Mouse (Mus musculus) layer of hippocampus, adult 2 months (tissue): ENCODE measurements at regions not wholly inside any gene's neighbourhood (a gene's known extent, or its start where the extent isn't known, plus 50 kb on each side); places are given as distances from the start of the nearest gene placed in this dataset.

Experiments
- DNase-seq, 2 experiments: peaks; one replicate each; pipeline ENCODE4 v3.0.0; 2022; ENCODE audit warnings: low spot score in 2 of 2
- H3K27ac ChIP-seq: fragments of 200-600 bp; 2 replicates; pipeline ENCODE4 v1.8.1; 2022
- H3K4me3 ChIP-seq: fragments of 200-600 bp; 2 replicates; pipeline ENCODE4 v1.8.1; 2022; ENCODE audit warnings: mild to moderate bottlenecking
- CTCF ChIP-seq: fragments of 200-600 bp; conservative IDR thresholded peaks from 2 replicates; pipeline ENCODE4 v1.8.1; 2022; ENCODE audit warnings: antibody characterized with exemption, mild to moderate bottlenecking, moderate library complexity

DNA sequence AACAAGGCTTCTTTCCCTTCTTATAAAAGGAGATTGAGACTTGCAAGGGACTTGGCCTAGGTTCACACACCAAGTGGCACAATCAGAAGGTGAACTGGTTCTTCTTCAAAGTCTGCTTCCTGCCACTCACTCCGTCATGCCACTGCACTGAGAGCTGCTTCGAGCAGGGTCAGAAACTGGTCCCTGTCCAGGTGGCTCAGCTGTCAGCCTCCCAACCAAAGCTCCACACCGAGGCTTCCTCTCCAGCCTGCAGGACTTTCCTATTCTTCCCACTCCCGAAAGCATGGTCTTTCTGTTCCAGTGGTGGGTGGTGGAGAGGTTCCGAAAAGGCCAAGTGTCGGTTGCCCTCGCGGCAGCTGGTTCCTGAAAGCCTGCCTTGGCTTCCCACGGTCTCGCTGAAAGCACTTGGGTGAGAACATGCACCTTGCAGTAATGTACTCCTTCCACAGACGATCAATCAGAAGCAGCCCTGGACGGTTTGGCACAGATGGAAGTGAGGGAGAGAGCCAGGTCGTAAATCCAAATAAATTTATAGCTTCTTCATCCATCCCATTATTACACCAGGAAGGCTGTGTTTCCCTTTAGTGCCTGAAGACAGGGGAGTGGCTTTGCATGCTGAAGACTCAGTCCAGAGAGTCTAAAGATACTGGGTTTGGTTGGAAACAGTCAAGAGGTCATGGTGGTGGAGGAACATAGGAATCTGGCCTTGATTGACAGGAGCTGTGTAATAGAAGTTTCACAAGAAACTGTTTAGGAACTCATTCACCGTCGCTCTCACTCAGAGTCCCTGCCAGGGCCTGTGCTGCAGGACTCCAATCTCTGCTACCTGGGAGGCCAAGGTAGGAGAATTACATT is 306.1 kb upstream of the 4930535I16Rik start:
- no peak for TF ChIP-seq CTCF
- no peak for DNase-seq
- no peak overlapping the region for H3K4me3 ChIP-seq

DNA sequence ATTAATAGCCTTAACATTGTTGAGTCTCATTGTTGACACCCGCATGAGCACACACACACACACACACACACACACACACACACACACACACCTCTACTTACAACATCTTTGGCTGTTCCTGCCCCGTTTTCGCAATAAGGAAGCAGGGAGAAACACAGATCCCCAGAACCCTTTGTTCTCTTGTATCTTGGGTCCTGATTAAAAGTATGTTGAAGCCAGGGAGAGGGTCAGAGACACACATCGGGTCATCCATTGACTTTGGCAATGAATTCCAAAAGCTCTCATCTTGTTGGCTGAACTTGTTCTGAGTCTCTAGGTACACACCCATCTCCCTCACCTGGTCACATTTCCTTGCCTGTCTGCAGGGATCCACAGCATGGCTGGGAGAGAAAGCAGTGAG is 303.9 kb upstream of the 4930535I16Rik start:
- TF ChIP-seq CTCF, result no peak

More for the DNA sequence above, 306.1 kb upstream of the 4930535I16Rik start:
- H3K27ac ChIP-seq, result no peak overlapping the region

DNA sequence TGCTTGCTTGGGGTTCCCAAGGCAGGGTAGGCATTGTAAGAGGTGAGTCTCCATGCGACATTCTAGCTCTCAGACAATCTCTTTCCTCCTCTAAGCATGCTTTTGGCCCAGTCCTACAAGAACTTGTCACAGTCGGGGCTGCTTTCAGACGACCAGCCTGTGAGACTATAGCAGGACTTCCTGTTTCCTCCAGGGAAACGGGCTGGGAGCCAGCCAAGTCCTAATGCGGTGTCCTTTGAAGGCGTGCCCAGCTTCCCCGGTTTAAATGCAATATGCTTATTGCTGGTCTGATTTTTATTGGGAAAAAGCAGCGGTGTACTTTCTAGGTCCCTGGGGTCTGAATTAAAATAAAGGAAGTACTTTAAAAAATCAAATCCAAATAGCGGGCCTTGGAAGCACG is 299.4 kb upstream of the 4930535I16Rik start:
- no peak overlapping the region for H3K4me3 ChIP-seq
- TF ChIP-seq CTCF, result no peak
- peak in 1 of 2 experiments; percentile 22 for DNase-seq
- H3K27ac ChIP-seq, result 0 out of 2 replicates have a peak overlapping the region, but pooled peaks have one; percentile 21

More for the DNA sequence above, 303.9 kb upstream of the 4930535I16Rik start:
- no peak overlapping the region for H3K4me3 ChIP-seq
- no peak overlapping the region for H3K27ac ChIP-seq
- DNase-seq, result no peak

DNA sequence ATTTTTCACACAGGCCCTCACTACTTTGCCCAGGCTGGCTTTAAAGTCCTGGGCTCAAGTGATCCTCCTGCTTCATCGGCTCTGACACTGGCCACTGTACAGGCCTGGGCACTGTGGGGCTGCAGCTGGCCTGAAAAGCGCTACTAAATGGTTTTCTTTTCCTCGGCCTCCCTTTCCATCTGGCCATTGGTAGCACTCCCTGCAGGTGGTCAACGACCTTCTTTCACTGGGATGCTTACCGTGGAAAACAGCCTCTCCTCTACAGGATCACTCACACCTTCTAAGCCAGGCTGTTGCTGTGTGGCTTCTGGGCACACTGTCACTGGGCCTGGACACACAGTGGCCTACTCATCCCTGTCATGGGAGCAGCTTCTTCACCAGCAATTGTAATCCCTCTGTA is 298.5 kb upstream of the 4930535I16Rik start:
- Histone ChIP-seq H3K4me3 (no peak overlapping the region), H3K27ac (no peak overlapping the region)
- no peak for TF ChIP-seq CTCF
- DNase-seq, result no peak

DNA sequence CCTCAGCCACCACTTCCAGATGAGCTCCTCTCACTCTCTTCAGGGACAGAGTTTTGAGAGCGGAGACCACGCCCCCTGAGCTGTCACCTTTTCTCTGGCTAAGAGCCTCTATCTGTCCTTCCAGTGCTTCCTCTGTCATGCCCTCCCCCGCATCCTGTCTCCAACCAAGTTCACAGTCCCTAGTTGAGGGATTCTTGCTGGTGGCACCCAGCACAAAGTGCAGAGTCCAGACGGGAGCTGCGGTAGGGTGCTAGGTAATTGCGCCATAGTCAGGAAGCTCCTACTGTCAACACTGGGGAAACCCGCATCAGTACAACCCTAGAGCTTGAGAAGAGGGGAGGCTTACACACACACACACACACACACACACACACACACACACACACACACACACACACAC is 297.3 kb upstream of the 4930535I16Rik start:
- no peak for TF ChIP-seq CTCF
- Histone ChIP-seq H3K4me3 (no peak overlapping the region), H3K27ac (no peak overlapping the region)
- DNase-seq, result no peak

DNA sequence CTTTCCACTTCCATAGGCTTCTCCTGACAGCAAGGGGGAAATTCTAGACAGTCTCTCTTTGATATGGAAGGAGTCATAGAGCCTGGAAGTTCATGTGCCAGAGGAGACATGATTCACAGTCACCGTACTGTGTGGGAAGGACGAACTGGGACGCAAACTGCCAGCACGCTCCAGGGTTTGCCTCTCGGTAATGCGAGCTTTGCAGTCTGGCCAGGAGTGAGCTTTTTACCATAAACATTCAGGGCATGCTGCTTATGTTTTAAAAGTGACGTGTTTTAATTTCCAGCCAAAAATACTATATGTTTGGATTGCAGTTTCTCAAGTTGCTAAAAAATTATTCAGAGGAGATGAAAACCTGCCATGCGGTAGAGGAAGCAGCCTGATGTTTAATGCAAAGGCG is 292.3 kb upstream of the 4930535I16Rik start:
- DNase-seq, result peak; percentile 22 to 49
- Histone ChIP-seq H3K4me3 (no peak overlapping the region), H3K27ac (no peak overlapping the region)
- no peak for TF ChIP-seq CTCF

DNA sequence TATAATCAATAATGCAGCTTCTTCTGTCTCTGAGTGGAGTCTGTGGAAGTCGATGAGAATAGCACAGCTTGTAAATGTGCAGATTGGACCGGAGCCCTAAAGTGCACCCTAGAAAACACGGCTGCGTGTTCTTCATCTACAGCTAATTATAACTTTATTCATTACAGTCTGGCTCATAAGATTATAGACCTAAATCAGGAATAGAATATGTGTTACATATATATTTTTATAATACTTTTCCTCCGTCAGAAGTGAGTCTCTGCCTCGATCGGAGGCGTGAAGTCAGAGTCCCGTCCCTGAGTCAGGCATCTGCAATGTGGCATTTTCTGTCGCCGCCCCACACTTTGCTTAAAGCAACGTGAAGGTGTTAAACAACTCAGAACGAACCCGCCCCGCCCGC is 288.7 kb upstream of the 4930535I16Rik start:
- TF ChIP-seq CTCF, result no peak
- peak overlapping the region; percentile 51; the same call in 1 of the 2 replicates for H3K27ac ChIP-seq
- H3K4me3 ChIP-seq, result no peak overlapping the region
- DNase-seq, result peak in 1 of 2 experiments; percentile 23

DNA sequence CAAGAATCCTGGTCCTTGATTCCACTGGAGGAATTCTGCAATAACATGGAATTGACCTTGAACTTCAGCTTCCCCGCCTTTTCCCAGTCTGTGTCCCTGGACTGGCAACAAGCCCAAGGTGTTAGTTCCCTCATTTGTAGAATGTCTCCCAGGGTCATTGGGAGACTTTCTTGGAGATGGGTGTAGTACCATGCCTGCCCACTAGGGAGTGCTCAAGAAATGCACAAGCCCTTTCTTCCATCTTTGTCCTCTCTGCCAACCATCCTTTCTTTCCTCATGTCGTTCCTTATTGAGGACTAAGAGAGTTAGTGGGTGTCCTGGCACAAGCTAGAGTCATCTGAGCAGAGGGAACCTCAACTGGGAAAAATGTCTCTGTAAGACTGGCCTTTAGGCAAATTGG is 285.9 kb upstream of the 4930535I16Rik start:
- DNase-seq, result no peak
- no peak overlapping the region for H3K4me3 ChIP-seq
- H3K27ac ChIP-seq, result no peak overlapping the region
- TF ChIP-seq CTCF, result peak; percentile 74

DNA sequence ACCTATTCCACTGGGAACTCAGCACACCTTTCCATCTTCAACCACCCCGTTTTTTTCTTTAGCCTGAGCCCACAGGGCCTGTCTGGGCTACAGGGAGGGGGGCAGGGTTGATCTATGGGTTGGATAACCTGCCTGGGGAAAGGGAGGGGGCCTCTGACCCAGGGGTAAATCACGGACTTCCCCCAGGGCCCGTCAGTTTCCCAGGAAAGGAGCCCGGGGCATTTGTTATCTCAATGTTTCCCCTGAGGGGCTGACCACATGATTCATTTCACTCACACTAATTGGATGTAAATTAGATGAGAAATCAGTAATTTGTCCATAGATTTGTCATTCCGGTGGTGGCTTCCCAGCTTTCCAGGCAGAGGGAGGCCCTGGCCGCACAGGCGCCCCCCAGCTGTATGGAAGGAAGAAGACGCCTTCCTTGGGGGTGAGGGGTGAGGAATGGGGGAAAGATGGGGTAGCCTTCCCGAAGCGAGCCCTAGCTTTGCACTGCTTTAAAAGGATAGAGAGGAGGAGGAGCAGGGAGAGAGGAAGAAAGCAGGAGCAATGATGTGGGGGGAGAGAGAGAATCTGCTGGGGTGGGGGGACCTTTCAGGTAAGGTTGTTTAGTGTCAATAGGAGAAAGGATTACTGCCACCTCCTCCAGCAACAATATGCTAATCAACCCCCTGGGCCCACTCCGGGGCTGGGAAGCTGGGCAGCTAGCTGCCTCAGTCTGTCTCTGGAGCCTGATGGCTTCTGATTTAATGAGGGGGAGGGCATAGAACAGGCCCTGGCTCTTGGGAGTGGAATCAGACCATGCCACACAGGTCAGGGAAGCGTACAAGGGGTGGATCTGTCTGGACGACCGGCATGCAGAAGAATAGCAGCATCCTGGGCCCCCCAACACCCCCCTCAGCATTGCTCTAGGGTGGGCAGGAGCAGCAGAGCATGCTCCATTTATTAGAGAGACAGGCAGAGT is 282.3 kb upstream of the 4930535I16Rik start:
- no peak for DNase-seq
- TF ChIP-seq CTCF, result 0 out of 2 replicates have a peak, but pooled peaks have one; percentile 4
- Histone ChIP-seq H3K27ac (peak overlapping the region; percentile 91; the same call in 1 of the 2 replicates), H3K4me3 (no peak overlapping the region)

DNA sequence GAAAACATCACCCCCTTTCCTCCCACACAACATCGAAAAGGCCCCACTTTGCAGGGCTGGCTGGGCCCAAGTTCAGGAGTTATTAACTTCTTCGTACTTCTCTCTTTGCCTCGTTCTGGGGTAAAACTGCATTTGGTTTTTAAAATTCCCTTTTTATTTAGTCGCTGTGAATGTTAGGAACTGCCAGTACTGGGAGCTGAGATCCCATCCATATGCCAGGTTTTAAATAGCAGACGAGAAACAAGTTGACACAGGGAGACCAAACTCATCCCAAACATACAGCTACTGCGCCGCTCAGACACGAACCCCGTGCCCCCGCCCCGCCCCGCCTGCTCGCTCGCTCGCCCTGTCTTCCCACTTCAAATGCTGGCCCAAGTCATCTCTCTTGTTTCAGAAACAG is 281.0 kb upstream of the 4930535I16Rik start:
- TF ChIP-seq CTCF, result no peak
- peak overlapping the region; percentile 91 for H3K27ac ChIP-seq
- H3K4me3 ChIP-seq, result no peak overlapping the region
- DNase-seq, result peak; percentile 44 to 60

DNA sequence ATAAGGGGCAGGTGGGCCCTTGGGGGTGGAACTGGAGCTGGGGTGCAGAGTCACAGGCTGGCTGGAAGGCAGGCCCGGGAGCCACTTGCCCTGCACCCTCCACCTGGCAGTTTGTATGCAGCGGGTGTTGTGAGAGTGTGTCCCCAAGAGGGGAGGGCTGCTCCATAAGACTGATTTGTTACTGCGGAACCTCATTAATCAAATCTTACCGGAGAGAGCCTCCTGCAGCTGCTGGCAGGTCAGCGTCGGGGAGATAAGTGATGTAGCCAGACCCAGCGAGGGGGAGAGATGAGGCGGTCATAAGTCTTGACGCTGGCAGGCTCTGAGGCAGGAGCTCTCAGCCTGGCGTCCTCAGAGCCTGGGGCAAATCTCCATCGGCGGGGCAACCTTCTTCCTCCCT is 278.9 kb upstream of the 4930535I16Rik start:
- no peak overlapping the region for H3K4me3 ChIP-seq
- no peak for DNase-seq
- no peak overlapping the region for H3K27ac ChIP-seq
- TF ChIP-seq CTCF, result no peak

DNA sequence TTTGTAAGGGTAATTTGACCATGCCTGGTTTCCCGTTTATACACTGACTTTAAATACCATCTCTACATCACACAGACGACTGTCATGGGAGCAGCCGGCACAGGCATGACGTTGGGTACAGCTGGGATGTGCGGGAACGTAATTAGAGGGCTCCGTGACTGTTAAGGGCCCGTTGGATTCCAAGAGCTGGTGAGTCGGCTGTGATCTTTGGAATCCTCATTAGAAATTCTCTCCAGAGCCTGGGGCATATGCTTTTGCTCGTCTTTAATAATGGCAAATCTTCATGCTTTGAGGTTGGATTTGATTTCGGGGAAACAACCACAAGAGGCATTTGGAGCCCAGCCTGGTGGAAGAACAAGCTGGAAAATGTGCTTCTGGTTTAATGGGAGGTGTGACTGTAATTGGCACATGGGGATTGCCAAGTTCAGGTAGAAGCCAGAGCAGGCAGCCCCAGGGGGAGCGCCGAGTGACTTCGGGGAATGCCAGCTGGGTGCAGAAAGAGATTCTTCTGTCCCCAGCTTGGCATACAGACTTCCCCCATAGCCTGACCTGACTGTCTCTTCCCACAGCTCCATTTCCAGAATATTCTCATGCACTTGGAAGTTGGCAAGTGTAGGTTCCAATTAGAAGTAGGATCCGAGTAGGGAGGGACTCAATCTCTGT is 275.4 kb upstream of the 4930535I16Rik start:
- DNase-seq, result peak in 1 of 2 experiments; percentile 28
- Histone ChIP-seq H3K27ac (peak overlapping the region; percentile 29; the same call in 1 of the 2 replicates), H3K4me3 (no peak overlapping the region)
- TF ChIP-seq CTCF, result no peak
